Mouse (Mus musculus) embryonic fibroblast, embryonic 13.5 days (primary cell): ENCODE results near the gene Pgs1. TPM values are rescaled to one million over a fixed set of nuclear protein-coding genes. Genes with fewer than 3 reads are reported as not detected.

Source experiments
- H3K27ac ChIP-seq: 2 replicates; pipeline ENCODE4 v1.5.1; 2012; ENCODE audit warnings: low read length, control low read depth, inconsistent platforms; ENCODE audit not compliant: insufficient read depth
- H3K4me1 ChIP-seq: 2 replicates; pipeline ENCODE4 v1.6.1; 2011; ENCODE audit warnings: low read length; ENCODE audit not compliant: control insufficient read depth, insufficient read depth
- H3K4me3 ChIP-seq: 2 replicates; pipeline ENCODE4 v1.5.1; 2011; ENCODE audit warnings: mild to moderate bottlenecking, control low read depth, low read length; ENCODE audit not compliant: insufficient read depth
- CTCF ChIP-seq: IDR thresholded peaks from 2 replicates; pipeline ENCODE4 v1.5.1; 2011; ENCODE audit warnings: mild to moderate bottlenecking, control low read depth, low read length, moderate library complexity, borderline replicate concordance; ENCODE audit not compliant: insufficient read depth
- POLR2A ChIP-seq: IDR thresholded peaks from 2 replicates; pipeline ENCODE4 v1.6.1; 2011; ENCODE audit warnings: low read depth, mild to moderate bottlenecking, control low read depth, low read length, moderate library complexity
- polyA plus RNA-seq: library from polyadenylated mRNA; stranded (reverse); fragments of >200 nt; gene quantifications from 2 replicates; pipeline ENCODE4 v1.2.4, GENCODE M21; 2011; ENCODE audit warnings: low read depth; ENCODE audit not compliant: missing spikeins, insufficient read length

Gene Pgs1
- polyA plus RNA-seq, 1 experiment, result 29.5 TPM

- Histone ChIP-seq H3K4me3 (no peak overlapping the region), H3K27ac (no peak overlapping the region), H3K4me1 (no peaks in the 10 kb centered on the region)
- TF ChIP-seq POLR2A, result no peak
- TF ChIP-seq CTCF, result no peak
These were observed 43.1 kb downstream of the Pgs1 start for GRCm38 (mm10) chr11:118029170-118029569.

- Histone ChIP-seq H3K4me1 (no peaks in the 10 kb centered on the region), H3K4me3 (no peak overlapping the region), H3K27ac (no peak overlapping the region)
- TF ChIP-seq POLR2A, result no peak
- no peak for TF ChIP-seq CTCF
These were observed 45.0 kb downstream of the Pgs1 start for GRCm38 (mm10) chr11:118031134-118031533.

GRCm38 (mm10) chr11:118034395-118034794, 48.3 kb downstream of the Pgs1 start:
- TF ChIP-seq CTCF (no peak), POLR2A (no peak)
- no peak overlapping the region for H3K4me3 ChIP-seq
- H3K27ac ChIP-seq, result no peak overlapping the region
- H3K4me1 ChIP-seq, result no peaks in the 10 kb centered on the region

DNA sequence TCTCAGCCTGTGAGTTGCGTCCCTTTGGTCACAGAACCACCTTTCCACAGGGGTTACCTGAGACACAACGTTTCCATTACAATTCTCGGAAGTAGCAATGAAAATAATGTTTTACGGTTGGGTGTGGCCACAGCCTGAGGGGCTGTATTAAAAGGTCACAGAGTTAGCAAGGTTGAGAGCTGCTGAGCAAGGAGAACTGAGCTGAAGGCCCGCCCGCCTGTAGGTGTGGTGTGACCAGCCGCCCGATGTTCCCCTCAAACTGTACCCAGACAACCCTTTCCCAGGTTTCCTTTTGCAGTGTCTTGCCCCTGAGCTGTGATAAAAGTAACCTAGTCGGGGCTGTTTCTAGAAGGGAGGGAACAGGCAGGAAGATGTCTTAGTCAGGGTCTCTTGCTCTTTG, 49.0 kb downstream of the Pgs1 start:
- no peaks in the 10 kb centered on the region for H3K4me1 ChIP-seq
- no peak overlapping the region for H3K4me3 ChIP-seq
- H3K27ac ChIP-seq, result no peak overlapping the region
- no peak for TF ChIP-seq POLR2A
- no peak for TF ChIP-seq CTCF

DNA sequence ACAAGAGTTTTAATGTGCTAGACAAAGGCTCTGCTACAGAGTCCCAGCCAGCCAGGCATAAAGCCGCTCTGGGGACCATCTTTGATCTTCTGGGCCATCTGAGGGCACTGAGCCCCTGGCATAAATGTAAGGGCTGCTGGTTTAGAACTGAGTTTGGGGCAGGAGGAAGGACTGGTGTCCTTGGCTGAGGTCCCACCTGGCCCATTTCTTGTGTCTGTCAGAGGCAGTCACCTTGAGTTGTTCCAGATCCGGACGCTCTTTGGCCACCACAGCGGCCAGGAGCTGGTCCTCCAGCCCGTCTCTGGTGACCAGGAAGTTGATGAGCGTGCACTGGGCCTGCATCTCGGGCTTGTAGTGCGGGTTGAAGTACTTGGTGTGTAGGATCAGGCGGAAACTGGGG, 56.7 kb downstream of the Pgs1 start:
- TF ChIP-seq POLR2A (no peak), CTCF (no peak)
- Histone ChIP-seq H3K4me1 (no peaks in the 10 kb centered on the region), H3K4me3 (no peak overlapping the region), H3K27ac (no peak overlapping the region)

- Histone ChIP-seq H3K27ac (no peak overlapping the region), H3K4me1 (no peaks in the 10 kb centered on the region), H3K4me3 (no peak overlapping the region)
- no peak for TF ChIP-seq CTCF
- no peak for TF ChIP-seq POLR2A
These were observed 57.3 kb downstream of the Pgs1 start for GRCm38 (mm10) chr11:118043293-118043907.

GRCm38 (mm10) chr11:118049641-118050040, 63.5 kb downstream of the Pgs1 start:
- Histone ChIP-seq H3K4me3 (no peak overlapping the region), H3K4me1 (no peaks in the 10 kb centered on the region), H3K27ac (no peak overlapping the region)
- TF ChIP-seq CTCF, result no peak
- no peak for TF ChIP-seq POLR2A

- H3K27ac ChIP-seq, result no peak overlapping the region
- no peak overlapping the region for H3K4me3 ChIP-seq
- TF ChIP-seq POLR2A (no peak), CTCF (no peak)
- H3K4me1 ChIP-seq, result no peaks in the 10 kb centered on the region
These were observed 64.1 kb downstream of the Pgs1 start for GRCm38 (mm10) chr11:118050174-118050573.

GRCm38 (mm10) chr11:118058367-118058766, 72.3 kb downstream of the Pgs1 start:
- TF ChIP-seq CTCF (no peak), POLR2A (no peak)
- H3K4me1 ChIP-seq, result no peaks in the 10 kb centered on the region
- no peak overlapping the region for H3K27ac ChIP-seq
- no peak overlapping the region for H3K4me3 ChIP-seq

DNA sequence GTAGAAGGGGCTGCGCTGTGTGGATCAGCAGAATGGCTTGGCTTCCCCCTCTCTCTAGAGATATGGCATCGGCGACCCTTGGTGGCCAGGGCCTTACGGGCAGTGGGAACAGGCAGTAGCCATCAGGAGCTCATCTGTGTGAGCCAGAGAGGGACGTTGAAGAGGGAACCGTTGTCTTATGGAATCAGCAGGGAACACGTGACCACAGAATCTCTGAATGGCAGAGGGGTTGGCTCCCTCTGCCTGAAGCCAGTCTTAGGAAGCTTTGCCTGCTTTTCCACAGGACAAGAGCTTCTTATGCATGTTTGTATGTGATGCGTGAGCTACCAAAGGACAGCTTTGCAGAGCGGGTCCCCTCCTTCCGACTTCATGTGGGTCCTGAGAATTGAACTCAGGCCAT, 72.8 kb downstream of the Pgs1 start:
- H3K27ac ChIP-seq, result no peak overlapping the region
- no peaks in the 10 kb centered on the region for H3K4me1 ChIP-seq
- TF ChIP-seq CTCF, result no peak
- TF ChIP-seq POLR2A, result no peak
- H3K4me3 ChIP-seq, result no peak overlapping the region
